Mouse (Mus musculus) lung, postnatal 0 days (tissue): Measurements from ENCODE around the gene Ppard. TPM values are rescaled to one million over a fixed set of nuclear protein-coding genes. Genes with fewer than 3 reads are reported as not detected.

Experiments used
- ATAC-seq: fragments of 200-750 bp; cut with Nextera tagmentation; 2 replicates; pipeline ENCODE4 v1.8.0; 2017; ENCODE audit warnings: moderate library complexity
- DNase-seq: peaks from one replicate; pipeline ENCODE4 v3.0.0-alpha.2; 2016; ENCODE audit warnings: low spot score
- H3K27ac ChIP-seq: fragments of 300-500 bp; sonication (generic); 2 replicates; pipeline ENCODE4 v1.5.1; 2014; ENCODE audit warnings: antibody characterized with exemption, mild to moderate bottlenecking, low read length, mixed read lengths
- H3K27me3 ChIP-seq: fragments of 300-500 bp; sonication (generic); replicated peaks from 2 replicates; pipeline ENCODE4 v1.6.1; 2014; ENCODE audit warnings: low read length, mixed read lengths; ENCODE audit not compliant: insufficient read depth
- H3K36me3 ChIP-seq: fragments of 300-500 bp; sonication (generic); 2 replicates; pipeline ENCODE4 v1.6.1; 2014; ENCODE audit warnings: low read length, mixed read lengths; ENCODE audit not compliant: insufficient read depth
- H3K4me1 ChIP-seq: fragments of 300-500 bp; sonication (generic); 2 replicates; pipeline ENCODE4 v1.6.1; 2014; ENCODE audit warnings: antibody characterized with exemption, low read depth, low read length, mixed read lengths; ENCODE audit not compliant: insufficient read depth
- H3K4me2 ChIP-seq: fragments of 300-500 bp; sonication (generic); replicated peaks from 2 replicates; pipeline ENCODE4 v1.6.1; 2014; ENCODE audit warnings: low read depth, mild to moderate bottlenecking, low read length, moderate library complexity, mixed read lengths
- H3K4me3 ChIP-seq: fragments of 300-500 bp; sonication (generic); 2 replicates; pipeline ENCODE4 v1.5.1; 2014; ENCODE audit warnings: low read depth, low read length
- H3K9ac ChIP-seq: fragments of 300-500 bp; sonication (generic); replicated peaks from 2 replicates; pipeline ENCODE4 v1.6.1; 2014; ENCODE audit warnings: low read depth, mild to moderate bottlenecking
- H3K9me3 ChIP-seq: fragments of 300-500 bp; sonication (generic); 2 replicates; pipeline ENCODE4 v1.6.1; 2016; ENCODE audit warnings: low read length, mixed read lengths
- CTCF ChIP-seq: IDR thresholded peaks from 2 replicates; pipeline ENCODE4 v1.5.1; 2016; ENCODE audit warnings: antibody characterized with exemption, mild to moderate bottlenecking
- EP300 ChIP-seq: IDR thresholded peaks from 2 replicates; pipeline ENCODE4 v1.6.1; 2016; ENCODE audit warnings: antibody characterized with exemption, mild to moderate bottlenecking, control low read depth
- WGBS: fragments of 180-500 bp; shearing (Covaris S2); extraction: QIAGEN DNeasy Blood & Tissue Kit; methylation state at CpG from one replicate; pipeline ENCODE4 v1.1.7; 2014; 5-methylcytosine and 5-hydroxymethylcytosine counted together
- polyA plus RNA-seq: library from polyadenylated mRNA; unstranded; fragments of >200 nt; fragmentation: Nextera tagmentation; extraction: Ambion mirVana; gene quantifications from 2 replicates; pipeline ENCODE4 v1.2.1, GENCODE M21; 2015

The Ppard gene
- polyA plus RNA-seq, 1 experiment from 2014 or later, result 2.4 TPM

DNA sequence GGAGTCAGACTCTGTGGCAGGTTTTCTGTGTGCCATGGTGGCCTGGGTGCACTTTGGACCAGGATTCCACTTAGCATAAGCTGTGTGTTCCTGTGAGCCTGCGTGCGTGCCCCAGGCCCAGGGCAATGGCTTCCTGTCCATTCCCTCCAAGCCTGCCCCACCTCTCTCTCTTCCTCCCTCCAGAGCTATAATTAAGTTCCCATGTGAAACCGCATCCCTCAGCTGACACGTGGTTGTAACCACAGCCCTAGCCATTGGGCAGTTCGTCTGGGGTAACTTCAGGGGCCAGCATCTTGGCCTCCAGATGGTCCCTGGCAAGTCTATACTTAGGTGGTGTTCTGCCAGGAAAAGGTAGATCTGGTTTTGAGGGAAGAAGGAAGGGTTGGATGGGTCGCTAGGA is 15.1 kb downstream of the Ppard start:
- Histone ChIP-seq H3K4me1 (no peaks in the 10 kb centered on the region; the same call in 1 of the 2 replicates), H3K9me3 (no peaks in the 10 kb centered on the region), H3K4me2 (no peak overlapping the region), H3K36me3 (no peaks in the 10 kb centered on the region), H3K27ac (no peak overlapping the region), H3K9ac (no peak overlapping the region), H3K4me3 (no peak overlapping the region), H3K27me3 (no peaks in the 10 kb centered on the region)
- ATAC-seq (peak; percentile 35; the same call in 1 of the 2 replicates), DNase-seq (peak; percentile 27)
- whole genome bisulfite sequencing, result 48% methylated on average over 6 of the region's 6 CpGs
- TF ChIP-seq CTCF (no peak), EP300 (no peak)

GRCm38 (mm10) chr17:28249062-28249461 is 16.6 kb downstream of the Ppard start:
- H3K9ac ChIP-seq, result no peak overlapping the region
- no peaks in the 10 kb centered on the region; the same call in 1 of the 2 replicates for H3K4me1 ChIP-seq
- H3K9me3 ChIP-seq, result no peaks in the 10 kb centered on the region
- no peak for TF ChIP-seq CTCF
- TF ChIP-seq EP300, result no peak
- no peaks in the 10 kb centered on the region for H3K27me3 ChIP-seq
- no peaks in the 10 kb centered on the region for H3K36me3 ChIP-seq
- no peak for ATAC-seq
- H3K4me3 ChIP-seq, result no peak overlapping the region
- WGBS, result 45% methylated on average over 12 of the region's 12 CpGs
- DNase-seq, result no peak
- no peak overlapping the region for H3K27ac ChIP-seq
- H3K4me2 ChIP-seq, result no peak overlapping the region

- ATAC-seq (no peak), DNase-seq (no peak)
- Histone ChIP-seq H3K9ac (no peak overlapping the region), H3K4me1 (peaks cover 5% of the 10 kb centered on the region; the same call in 1 of the 2 replicates), H3K36me3 (no peaks in the 10 kb centered on the region), H3K27me3 (no peaks in the 10 kb centered on the region), H3K9me3 (no peaks in the 10 kb centered on the region), H3K27ac (no peak overlapping the region), H3K4me2 (no peak overlapping the region), H3K4me3 (no peak overlapping the region)
- 64% methylated on average over 12 of the region's 12 CpGs for WGBS
- TF ChIP-seq EP300 (no peak), CTCF (no peak)
Measured at GRCm38 (mm10) chr17:28251579-28252280, 19.2 kb downstream of the Ppard start.

DNA sequence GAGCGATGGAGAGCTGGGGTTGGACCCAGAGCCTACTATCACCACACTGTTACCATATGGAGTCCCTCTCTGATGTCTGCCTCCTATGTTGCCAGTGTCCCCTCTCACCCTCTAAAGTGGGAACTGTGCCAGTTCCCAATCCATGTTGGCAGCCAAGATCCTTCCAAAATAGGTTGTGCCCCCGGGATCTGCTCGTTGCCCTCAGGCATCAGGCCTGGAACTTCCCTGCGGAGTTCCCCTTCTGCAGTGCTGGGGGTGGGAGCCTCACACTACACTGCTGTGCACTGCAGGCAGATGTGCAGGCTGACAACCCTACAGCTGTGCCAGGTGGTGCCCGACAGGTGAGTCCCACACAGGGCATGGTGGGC is 19.8 kb downstream of the Ppard start:
- 70% methylated on average over 5 of the region's 5 CpGs for WGBS
- Histone ChIP-seq H3K27me3 (no peaks in the 10 kb centered on the region), H3K36me3 (no peaks in the 10 kb centered on the region), H3K9ac (no peak overlapping the region), H3K4me2 (no peak overlapping the region), H3K9me3 (no peaks in the 10 kb centered on the region), H3K4me3 (no peak overlapping the region), H3K27ac (no peak overlapping the region), H3K4me1 (peaks cover 10% of the 10 kb centered on the region; the same call in 1 of the 2 replicates)
- DNase-seq, result no peak
- ATAC-seq, result no peak
- TF ChIP-seq EP300, result no peak
- no peak for TF ChIP-seq CTCF

GRCm38 (mm10) chr17:28253216-28253615 is 20.7 kb downstream of the Ppard start:
- TF ChIP-seq EP300 (no peak), CTCF (no peak)
- Histone ChIP-seq H3K27ac (no peak overlapping the region), H3K4me2 (no peak overlapping the region), H3K4me3 (no peak overlapping the region), H3K4me1 (peaks cover 10% of the 10 kb centered on the region; the same call in 1 of the 2 replicates), H3K36me3 (no peaks in the 10 kb centered on the region), H3K9me3 (no peaks in the 10 kb centered on the region), H3K27me3 (no peaks in the 10 kb centered on the region), H3K9ac (no peak overlapping the region)
- WGBS, result 35% methylated on average over 7 of the region's 7 CpGs
- ATAC-seq (peak; percentile 58), DNase-seq (peak; percentile 72)

- Histone ChIP-seq H3K36me3 (no peaks in the 10 kb centered on the region), H3K4me1 (peaks cover 10% of the 10 kb centered on the region; the same call in 1 of the 2 replicates), H3K27me3 (no peaks in the 10 kb centered on the region), H3K9ac (no peak overlapping the region), H3K4me2 (no peak overlapping the region), H3K9me3 (no peaks in the 10 kb centered on the region), H3K4me3 (no peak overlapping the region), H3K27ac (no peak overlapping the region)
- TF ChIP-seq EP300, result no peak
- TF ChIP-seq CTCF, result no peak
- no peak for DNase-seq
- ATAC-seq, result no peak
- WGBS, result 59% methylated on average over 4 of the region's 4 CpGs
Measured at GRCm38 (mm10) chr17:28254804-28255203, 22.3 kb downstream of the Ppard start.
